Mouse (Mus musculus): ENCODE results near the gene Efs. TPM values are rescaled to one million over a fixed set of nuclear protein-coding genes. Genes with fewer than 3 reads are reported as not detected.

Gene Efs
- total and polyA plus RNA-seq, 2 experiments from 2014 or later, result 8.5 to 41.4 TPM

GRCm38 (mm10) chr14:54876539-54877047 is 49.3 kb downstream of the Efs start:
- H3K4me2 ChIP-seq (ENCODE audit: low read depth, low read length, poor library complexity, severe bottlenecking), result peak overlapping the region; percentile 68
- no peaks in the 10 kb centered on the region; the same call in 1 of the 2 replicates for H3K36me3 ChIP-seq (ENCODE audit: insufficient read depth, low read length)
- H3K9me3 ChIP-seq (ENCODE audit: low read length), result no peaks in the 10 kb centered on the region
- peak overlapping the region; percentile 89 for H3K9ac ChIP-seq (replicated peaks; ENCODE audit: low read length, poor library complexity, severe bottlenecking)
- no peaks in the 10 kb centered on the region for H3K4me1 ChIP-seq (ENCODE audit: insufficient read depth, low read length)
- peak overlapping the region; percentile 96 for H3K27ac ChIP-seq (ENCODE audit: low read depth, low read length)
- ATAC-seq (ENCODE audit: low FRiP score) (peak; percentile 90), DNase-seq (ENCODE audit: low spot score) (peak; percentile 94)
- peak overlapping the region; percentile 81 for H3K4me3 ChIP-seq (ENCODE audit: low read depth, low read length)
- H3K27me3 ChIP-seq (ENCODE audit: insufficient read depth, low read length), result no peaks in the 10 kb centered on the region
- TF ChIP-seq CTCF (IDR thresholded peaks at IDR 0.05), result no peak
- WGBS, result under 1% methylated on average over 61 of the region's 72 CpGs

DNA sequence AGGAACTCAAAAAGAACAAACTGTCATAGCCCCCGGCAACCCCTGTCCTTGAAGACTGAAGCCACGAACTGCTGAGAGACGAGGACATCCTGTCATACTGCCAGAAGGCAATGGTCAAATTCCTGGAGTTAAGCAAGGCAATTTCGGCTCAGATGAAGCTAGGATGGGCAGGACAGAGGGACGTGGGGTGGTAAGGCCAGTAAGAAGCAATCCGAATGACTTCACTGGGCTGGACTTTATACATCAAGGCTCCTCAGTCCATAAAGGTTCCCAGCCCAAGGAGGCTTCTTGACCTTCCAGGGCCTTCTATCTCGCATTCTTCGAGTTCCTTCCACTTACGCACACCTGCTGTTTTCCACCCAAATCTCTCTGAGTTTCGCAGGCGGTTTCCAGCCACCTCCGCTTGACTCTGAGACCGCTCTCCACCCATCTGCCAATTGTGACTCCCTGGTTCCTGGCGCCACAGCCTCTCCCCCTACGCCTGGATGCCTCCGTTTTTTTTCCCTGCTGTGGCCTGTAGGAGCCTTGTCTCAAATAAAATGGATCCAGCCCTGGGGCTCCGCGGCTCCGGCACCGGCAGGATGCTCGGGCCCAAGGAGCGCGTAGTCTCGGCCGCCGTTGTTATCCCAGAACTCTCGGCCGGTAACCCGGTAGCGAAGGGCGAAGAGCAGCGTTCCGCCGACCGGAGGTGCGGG is 49.9 kb downstream of the Efs start:
- DNase-seq (ENCODE audit: low spot score) (peak; percentile 55), ATAC-seq (ENCODE audit: low FRiP score) (peak; percentile 64)
- 2% methylated on average over 36 of the region's 36 CpGs for WGBS
- H3K4me1 ChIP-seq (ENCODE audit: insufficient read depth, low read length), result no peaks in the 10 kb centered on the region
- peak overlapping the region; percentile 89 for H3K9ac ChIP-seq (replicated peaks; ENCODE audit: low read length, poor library complexity, severe bottlenecking)
- no peaks in the 10 kb centered on the region for H3K9me3 ChIP-seq (ENCODE audit: low read length)
- no peaks in the 10 kb centered on the region; the same call in 1 of the 2 replicates for H3K36me3 ChIP-seq (ENCODE audit: insufficient read depth, low read length)
- peak overlapping the region; percentile 96 for H3K27ac ChIP-seq (ENCODE audit: low read depth, low read length)
- TF ChIP-seq CTCF (IDR thresholded peaks at IDR 0.05), result no peak; the same call in 1 of the 2 replicates
- no peaks in the 10 kb centered on the region for H3K27me3 ChIP-seq (ENCODE audit: insufficient read depth, low read length)
- peak overlapping the region; percentile 81 for H3K4me3 ChIP-seq (ENCODE audit: low read depth, low read length)
- peak overlapping the region; percentile 68 for H3K4me2 ChIP-seq (ENCODE audit: low read depth, low read length, poor library complexity, severe bottlenecking)

DNA sequence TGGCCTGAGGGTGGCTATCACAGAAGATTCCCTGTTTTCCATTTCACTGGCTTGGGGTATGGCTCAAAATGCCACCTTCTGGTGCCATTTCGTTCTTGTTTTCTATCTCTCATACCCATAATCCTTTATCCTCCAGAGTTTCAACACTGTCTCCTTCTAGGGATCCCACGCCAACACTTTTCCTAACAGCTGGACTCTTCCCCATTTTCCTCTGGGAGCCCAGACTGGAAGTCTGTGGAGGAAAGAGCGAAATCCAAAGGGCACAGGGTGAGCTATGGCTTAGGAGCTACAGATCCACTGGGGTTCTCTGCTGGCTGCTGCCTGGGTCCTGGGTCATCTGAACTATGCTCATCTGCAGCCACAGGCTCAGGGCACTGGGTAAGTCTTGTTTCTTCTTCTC is 51.8 kb downstream of the Efs start:
- Histone ChIP-seq H3K4me2 (ENCODE audit: low read depth, low read length, poor library complexity, severe bottlenecking) (no peak overlapping the region), H3K9me3 (ENCODE audit: low read length) (no peaks in the 10 kb centered on the region), H3K9ac (replicated peaks; ENCODE audit: low read length, poor library complexity, severe bottlenecking) (no peak overlapping the region), H3K36me3 (ENCODE audit: insufficient read depth, low read length) (no peaks in the 10 kb centered on the region; the same call in 1 of the 2 replicates), H3K27me3 (ENCODE audit: insufficient read depth, low read length) (no peaks in the 10 kb centered on the region), H3K27ac (ENCODE audit: low read depth, low read length) (no peak overlapping the region), H3K4me3 (ENCODE audit: low read depth, low read length) (no peak overlapping the region), H3K4me1 (ENCODE audit: insufficient read depth, low read length) (no peaks in the 10 kb centered on the region)
- DNase-seq (ENCODE audit: low spot score), result no peak
- TF ChIP-seq CTCF (IDR thresholded peaks at IDR 0.05), result no peak
- no peak for ATAC-seq (ENCODE audit: low FRiP score)
- 93% methylated on average over 3 of the region's 3 CpGs for WGBS

DNA sequence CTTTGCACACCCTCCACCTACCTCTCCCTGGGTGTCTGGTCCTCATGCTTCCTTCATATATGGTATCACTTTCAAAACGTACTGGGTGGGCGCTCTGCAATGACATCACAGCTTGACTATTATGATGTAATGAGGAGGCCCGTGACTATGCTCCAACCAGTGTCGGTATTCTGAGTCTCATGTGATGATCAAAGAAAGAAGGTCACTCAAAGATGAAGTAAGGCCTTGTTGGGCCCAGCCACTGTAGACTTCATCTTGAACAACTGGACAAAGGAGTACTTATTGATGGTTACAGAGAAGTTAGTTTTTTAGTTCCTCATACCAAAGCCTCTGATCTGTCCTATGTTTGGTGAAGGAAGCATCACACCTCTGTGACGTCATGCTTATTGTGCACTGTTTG is 55.1 kb downstream of the Efs start, which contains the start of gene Homez:
TSS of gene Homez (minus strand) at position 101 of the 400 bp plus-strand sequence.
- TF ChIP-seq CTCF (IDR thresholded peaks at IDR 0.05), result no peak
- Histone ChIP-seq H3K4me3 (ENCODE audit: low read depth, low read length) (no peak within 1 kb of the TSS), H3K4me1 (ENCODE audit: insufficient read depth, low read length) (no peaks in the 10 kb centered on the region), H3K27ac (ENCODE audit: low read depth, low read length) (no peak within 1 kb of the TSS), H3K36me3 (ENCODE audit: insufficient read depth, low read length) (no peaks in the 10 kb centered on the region; the same call in 1 of the 2 replicates), H3K9ac (replicated peaks; ENCODE audit: low read length, poor library complexity, severe bottlenecking) (no peak within 1 kb of the TSS), H3K9me3 (ENCODE audit: low read length) (no peaks in the 10 kb centered on the region), H3K4me2 (ENCODE audit: low read depth, low read length, poor library complexity, severe bottlenecking) (no peak within 1 kb of the TSS), H3K27me3 (ENCODE audit: insufficient read depth, low read length) (no peaks in the 10 kb centered on the region)
- DNase-seq (ENCODE audit: low spot score), result no peak
- ATAC-seq (ENCODE audit: low FRiP score), result no peak
- WGBS, result 88% methylated on average over 5 of the region's 5 CpGs

- DNase-seq (ENCODE audit: low spot score) (no peak), ATAC-seq (ENCODE audit: low FRiP score) (no peak)
- no peaks in the 10 kb centered on the region for H3K4me1 ChIP-seq (ENCODE audit: insufficient read depth, low read length)
- no peaks in the 10 kb centered on the region for H3K27me3 ChIP-seq (ENCODE audit: insufficient read depth, low read length)
- no peaks in the 10 kb centered on the region; the same call in 1 of the 2 replicates for H3K36me3 ChIP-seq (ENCODE audit: insufficient read depth, low read length)
- H3K4me2 ChIP-seq (ENCODE audit: low read depth, low read length, poor library complexity, severe bottlenecking), result no peak overlapping the region
- no peak overlapping the region for H3K27ac ChIP-seq (ENCODE audit: low read depth, low read length)
- H3K4me3 ChIP-seq (ENCODE audit: low read depth, low read length), result no peak overlapping the region
- no peaks in the 10 kb centered on the region for H3K9me3 ChIP-seq (ENCODE audit: low read length)
- TF ChIP-seq CTCF (IDR thresholded peaks at IDR 0.05), result no peak
- WGBS, result 86% methylated on average over 4 of the region's 4 CpGs
- H3K9ac ChIP-seq (replicated peaks; ENCODE audit: low read length, poor library complexity, severe bottlenecking), result no peak overlapping the region
Observed at GRCm38 (mm10) chr14:54868026-54868425, 57.9 kb downstream of the Efs start.

DNA sequence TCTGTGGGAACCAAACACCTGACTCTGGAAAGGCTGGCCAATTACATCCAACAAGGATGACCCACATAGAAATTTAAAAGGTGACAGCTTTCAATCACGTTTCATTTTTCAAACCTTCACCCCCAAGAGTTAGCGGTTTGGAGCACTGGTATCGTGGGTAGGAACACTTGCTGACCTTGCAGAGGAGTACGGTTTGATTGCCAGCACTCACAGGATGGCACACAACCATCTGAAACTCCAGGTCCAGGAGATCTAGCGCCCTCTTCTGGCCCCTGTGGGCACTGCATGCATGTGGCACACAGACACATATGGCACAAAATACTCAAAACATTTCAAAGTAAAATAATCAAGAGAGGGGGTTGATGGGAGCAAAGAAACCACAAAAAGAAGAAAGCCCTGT is 59.0 kb downstream of the Efs start:
- Histone ChIP-seq H3K9me3 (ENCODE audit: low read length) (no peaks in the 10 kb centered on the region), H3K4me2 (ENCODE audit: low read depth, low read length, poor library complexity, severe bottlenecking) (no peak overlapping the region), H3K36me3 (ENCODE audit: insufficient read depth, low read length) (no peaks in the 10 kb centered on the region; the same call in 1 of the 2 replicates), H3K27me3 (ENCODE audit: insufficient read depth, low read length) (no peaks in the 10 kb centered on the region), H3K9ac (replicated peaks; ENCODE audit: low read length, poor library complexity, severe bottlenecking) (no peak overlapping the region), H3K4me3 (ENCODE audit: low read depth, low read length) (no peak overlapping the region), H3K27ac (ENCODE audit: low read depth, low read length) (no peak overlapping the region), H3K4me1 (ENCODE audit: insufficient read depth, low read length) (no peaks in the 10 kb centered on the region)
- DNase-seq (ENCODE audit: low spot score) (no peak), ATAC-seq (ENCODE audit: low FRiP score) (no peak)
- WGBS, result 54% methylated on average over 5 of the region's 5 CpGs
- peak; percentile 62 for TF ChIP-seq CTCF (IDR thresholded peaks at IDR 0.05)

MicroRNAs encoded within 50 kb of the gene (microRNA counts, 519-probe panel; counts per million panel counts)
- 2,980 counts per million, percentile 69 among the panel's probes with 10 or more counts for microRNA mmu-miR-208a
- 528 counts per million, percentile 58 among the panel's probes with 10 or more counts for microRNA mmu-miR-208b

Small RNA genes within 50 kb of the gene (microRNA-seq; reads per million reads assigned to microRNA genes)
- 1.0 reads per million for gene Mir208a (ENCODE audit: borderline number of aligned reads)
- 18.1 reads per million, percentile 27 among the genes with 10 or more reads in this experiment for gene Mir208b (ENCODE audit: borderline number of aligned reads)

Other genes starting within 250 kb of the Efs start
- gene 1700123O20Rik, start 239.9 kb downstream of the Efs start, total RNA-seq (2014; rRNA removed), result 44.2 and 46.5 TPM in 2 replicates
- 61.1 and 67.6 TPM in 2 replicates for gene 1700123O20Rik, start 239.9 kb downstream of the Efs start, polyA plus RNA-seq (2015; fragmentation: Nextera tagmentation; extraction: Ambion mirVana)
- 118 and 122 TPM in 2 replicates for gene Acin1, start 239.2 kb downstream of the Efs start, total RNA-seq (2014; rRNA removed)
- 91.7 and 108 TPM in 2 replicates for gene Acin1, start 239.2 kb downstream of the Efs start, polyA plus RNA-seq (2015; fragmentation: Nextera tagmentation; extraction: Ambion mirVana)
- gene Gm29776, start 227.3 kb downstream of the Efs start, total RNA-seq (2014; rRNA removed), result not detected in 2 replicates
- gene Gm29776, start 227.3 kb downstream of the Efs start, polyA plus RNA-seq (2015; fragmentation: Nextera tagmentation; extraction: Ambion mirVana), result 0.07 and 0.31 TPM in 2 replicates
- gene Cebpe, start 214.0 kb downstream of the Efs start, total RNA-seq (2014; rRNA removed), result not detected in 2 replicates
- not detected in 2 replicates for gene Cebpe, start 214.0 kb downstream of the Efs start, polyA plus RNA-seq (2015; fragmentation: Nextera tagmentation; extraction: Ambion mirVana)
- gene Slc7a8, start 144.2 kb downstream of the Efs start, total RNA-seq (2014; rRNA removed), result 10.3 and 11.3 TPM in 2 replicates
- gene Slc7a8, start 144.2 kb downstream of the Efs start, polyA plus RNA-seq (2015; fragmentation: Nextera tagmentation; extraction: Ambion mirVana), result 8.8 and 9.7 TPM in 2 replicates
- 0.38 TPM in 1 of 2 replicates, not detected in the other for gene Rnf212b, start 112.0 kb downstream of the Efs start, total RNA-seq (2014; rRNA removed)
- gene Rnf212b, start 112.0 kb downstream of the Efs start, polyA plus RNA-seq (2015; fragmentation: Nextera tagmentation; extraction: Ambion mirVana), result not detected in 2 replicates
- 6.9 and 9.4 TPM in 2 replicates for gene Homez, start 55.2 kb downstream of the Efs start, total RNA-seq (2014; rRNA removed)
- 8.0 and 9.6 TPM in 2 replicates for gene Homez, start 55.2 kb downstream of the Efs start, polyA plus RNA-seq (2015; fragmentation: Nextera tagmentation; extraction: Ambion mirVana)
- gene Ppp1r3e, start 48.6 kb downstream of the Efs start, total RNA-seq (2014; rRNA removed), result 27.1 and 37.2 TPM in 2 replicates
- gene Ppp1r3e, start 48.6 kb downstream of the Efs start, polyA plus RNA-seq (2015; fragmentation: Nextera tagmentation; extraction: Ambion mirVana), result 2.8 and 4.1 TPM in 2 replicates
- gene Bcl2l2, start 42.7 kb downstream of the Efs start, total RNA-seq (2014; rRNA removed), result 23.1 and 31.2 TPM in 2 replicates
- gene Bcl2l2, start 42.7 kb downstream of the Efs start, polyA plus RNA-seq (2015; fragmentation: Nextera tagmentation; extraction: Ambion mirVana), result 2.9 and 3.7 TPM in 2 replicates
- gene Gm20521, start 42.7 kb downstream of the Efs start, total RNA-seq (2014; rRNA removed), result 0.82 TPM in 1 of 2 replicates, not detected in the other
- gene Gm20521, start 42.7 kb downstream of the Efs start, polyA plus RNA-seq (2015; fragmentation: Nextera tagmentation; extraction: Ambion mirVana), result 1.4 and 1.6 TPM in 2 replicates
- 95.1 and 115 TPM in 2 replicates for gene Pabpn1, start 33.6 kb downstream of the Efs start, total RNA-seq (2014; rRNA removed)
- 139 and 162 TPM in 2 replicates for gene Pabpn1, start 33.6 kb downstream of the Efs start, polyA plus RNA-seq (2015; fragmentation: Nextera tagmentation; extraction: Ambion mirVana)
- 495 and 558 TPM in 2 replicates for gene Slc22a17, start 13.0 kb downstream of the Efs start, total RNA-seq (2014; rRNA removed)
- 345 TPM in 2 replicates for gene Slc22a17, start 13.0 kb downstream of the Efs start, polyA plus RNA-seq (2015; fragmentation: Nextera tagmentation; extraction: Ambion mirVana)
- 1.1 TPM in 1 of 2 replicates, not detected in the other for gene Il25, start 6.6 kb upstream of the Efs start, total RNA-seq (2014; rRNA removed)
- 0.38 and 0.48 TPM in 2 replicates for gene Il25, start 6.6 kb upstream of the Efs start, polyA plus RNA-seq (2015; fragmentation: Nextera tagmentation; extraction: Ambion mirVana)
- 26.4 and 44.8 TPM in 2 replicates for gene Cmtm5, start 10.1 kb upstream of the Efs start, total RNA-seq (2014; rRNA removed)
- gene Cmtm5, start 10.1 kb upstream of the Efs start, polyA plus RNA-seq (2015; fragmentation: Nextera tagmentation; extraction: Ambion mirVana), result 27.0 and 27.5 TPM in 2 replicates
- 0.24 and 0.33 TPM in 2 replicates for gene Myh6, start 40.8 kb upstream of the Efs start, total RNA-seq (2014; rRNA removed)
- gene Myh6, start 40.8 kb upstream of the Efs start, polyA plus RNA-seq (2015; fragmentation: Nextera tagmentation; extraction: Ambion mirVana), result 2.1 and 2.5 TPM in 2 replicates
- gene Gm17428, start 50.8 kb upstream of the Efs start, total RNA-seq (2014; rRNA removed), result not detected in 2 replicates
- not detected in 2 replicates for gene Gm17428, start 50.8 kb upstream of the Efs start, polyA plus RNA-seq (2015; fragmentation: Nextera tagmentation; extraction: Ambion mirVana)
- gene Myh7, start 68.5 kb upstream of the Efs start, total RNA-seq (2014; rRNA removed), result 1.8 and 3.2 TPM in 2 replicates
- gene Myh7, start 68.5 kb upstream of the Efs start, polyA plus RNA-seq (2015; fragmentation: Nextera tagmentation; extraction: Ambion mirVana), result 9.6 and 10.3 TPM in 2 replicates
- gene Ngdn, start 89.3 kb upstream of the Efs start, total RNA-seq (2014; rRNA removed), result 20.9 and 29.6 TPM in 2 replicates
- 44.3 and 48.1 TPM in 2 replicates for gene Ngdn, start 89.3 kb upstream of the Efs start, polyA plus RNA-seq (2015; fragmentation: Nextera tagmentation; extraction: Ambion mirVana)
- gene Zfhx2, start 166.2 kb upstream of the Efs start, total RNA-seq (2014; rRNA removed), result 16.4 and 18.6 TPM in 2 replicates
- 11.2 and 14.2 TPM in 2 replicates for gene Zfhx2, start 166.2 kb upstream of the Efs start, polyA plus RNA-seq (2015; fragmentation: Nextera tagmentation; extraction: Ambion mirVana)
- gene Thtpa, start 168.7 kb upstream of the Efs start, total RNA-seq (2014; rRNA removed), result 38.0 and 42.1 TPM in 2 replicates
- gene Thtpa, start 168.7 kb upstream of the Efs start, polyA plus RNA-seq (2015; fragmentation: Nextera tagmentation; extraction: Ambion mirVana), result 32.5 and 35.2 TPM in 2 replicates
- gene Ap1g2, start 180.5 kb upstream of the Efs start, total RNA-seq (2014; rRNA removed), result 8.2 and 11.6 TPM in 2 replicates
- 6.6 and 8.9 TPM in 2 replicates for gene Ap1g2, start 180.5 kb upstream of the Efs start, polyA plus RNA-seq (2015; fragmentation: Nextera tagmentation; extraction: Ambion mirVana)
- 158 and 182 TPM in 2 replicates for gene Jph4, start 190.8 kb upstream of the Efs start, total RNA-seq (2014; rRNA removed)
- 41.7 and 45.1 TPM in 2 replicates for gene Jph4, start 190.8 kb upstream of the Efs start, polyA plus RNA-seq (2015; fragmentation: Nextera tagmentation; extraction: Ambion mirVana)